Mouse (Mus musculus) heart, adult 11 months (tissue): ENCODE data around the gene Gm2a.

Experiments
- DNase-seq: peaks from one replicate; pipeline ENCODE4 v3.0.0; 2022

Gene Gm2a

DNA sequence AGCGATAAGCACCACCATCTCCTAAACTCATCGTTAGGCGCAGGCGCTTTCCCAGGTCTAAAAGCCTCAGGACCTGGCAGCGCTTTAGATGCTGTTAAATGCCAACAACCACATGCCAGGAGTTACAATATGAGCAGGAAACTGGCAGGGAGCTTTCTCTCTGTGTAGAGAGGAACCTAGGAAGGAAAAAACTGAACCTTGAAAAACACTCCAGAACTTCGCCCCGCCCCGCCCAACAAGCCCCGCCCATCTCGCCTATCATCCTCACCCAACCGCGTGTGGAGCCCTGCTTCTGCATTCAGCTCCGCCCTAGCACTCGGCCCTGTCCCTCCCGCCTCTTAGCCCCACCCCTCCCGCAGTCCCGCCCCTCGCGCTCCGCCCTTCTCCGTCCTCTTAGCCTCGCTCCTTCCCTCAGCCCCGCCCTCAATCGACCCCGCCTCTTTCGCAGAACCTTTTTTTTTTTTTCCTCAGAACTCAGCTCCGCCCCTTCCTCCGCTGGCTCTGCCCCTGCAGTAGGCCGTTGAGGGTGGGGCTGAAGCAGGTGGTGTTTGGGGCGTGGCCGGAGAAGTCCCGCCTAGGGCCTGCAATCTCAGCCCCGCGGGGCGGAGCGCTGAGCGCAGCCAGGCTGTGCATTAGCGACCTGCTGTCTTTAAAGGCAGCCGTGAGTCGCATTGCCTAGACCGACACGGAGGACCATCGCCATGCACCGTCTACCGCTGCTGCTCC is at the start of gene Gm2a:
TSS of gene Gm2a (plus strand) at position 653 of the 726 bp plus-strand sequence.
- peak; percentile 100 for DNase-seq

GRCm38 (mm10) chr11:55050837-55051510 is 46.9 kb upstream of the Gm2a start:
- peak; percentile 93 for DNase-seq

DNA sequence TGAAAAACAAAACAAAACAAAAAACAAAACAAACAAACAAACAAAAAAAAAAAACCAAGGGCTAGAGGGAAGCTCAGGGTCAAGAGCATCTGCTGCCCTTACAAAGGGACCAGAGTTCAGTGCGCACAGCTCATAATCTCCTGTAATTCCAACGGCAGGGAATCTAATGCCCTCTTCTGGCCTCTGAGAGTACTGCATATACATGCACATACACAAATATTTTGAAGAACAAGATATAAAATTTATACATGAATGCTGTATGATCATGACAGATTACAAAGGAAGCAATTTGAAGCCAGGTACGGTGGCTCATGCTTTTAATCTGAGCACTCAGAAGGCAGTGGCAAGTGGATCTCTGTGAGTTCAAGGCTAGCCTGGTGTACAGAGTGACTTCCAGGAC is 40.4 kb upstream of the Gm2a start:
- no peak for DNase-seq

DNA sequence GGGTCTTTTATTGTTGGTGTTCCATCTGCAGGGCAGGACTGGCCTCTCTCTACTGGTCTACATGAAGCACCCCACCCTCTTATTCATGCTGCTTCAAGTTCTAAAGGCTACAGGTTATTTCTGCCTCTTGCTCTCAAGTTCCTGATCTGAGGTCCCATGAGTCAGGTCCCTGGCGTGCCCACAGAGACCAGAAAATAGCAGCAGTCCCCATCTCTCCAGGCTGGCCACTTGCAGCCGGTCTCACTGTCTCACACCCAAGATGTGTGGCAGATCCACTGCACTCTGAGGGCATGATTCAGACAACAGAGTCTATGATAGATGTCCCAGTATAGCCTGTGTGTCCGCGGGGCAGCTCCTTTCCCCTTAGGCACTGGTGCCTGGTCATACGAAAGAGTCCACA is 37.1 kb upstream of the Gm2a start:
- no peak for DNase-seq

DNA sequence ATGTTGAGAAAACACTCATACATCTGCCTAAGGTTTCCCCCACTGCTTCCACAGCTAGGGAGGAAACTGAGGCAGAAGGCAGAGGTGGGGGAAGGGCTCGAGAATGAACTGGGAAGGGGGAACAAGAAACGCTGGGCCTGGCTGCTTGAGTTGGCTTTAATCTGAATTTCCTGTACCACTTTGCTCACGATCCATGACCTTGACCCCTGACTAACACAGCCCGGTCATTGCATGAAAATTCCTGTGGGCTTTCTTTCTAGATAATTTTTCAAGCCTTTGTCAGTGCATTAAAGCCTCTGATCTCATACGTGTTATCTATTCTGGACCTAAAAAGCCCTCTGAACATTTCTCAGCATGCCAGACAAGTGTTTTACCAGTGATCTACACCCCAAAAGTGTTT is 35.1 kb upstream of the Gm2a start:
- DNase-seq = no peak

GRCm38 (mm10) chr11:55066921-55067320 is 31.0 kb upstream of the Gm2a start:
- DNase-seq = no peak

GRCm38 (mm10) chr11:55069023-55069422 is 28.9 kb upstream of the Gm2a start:
- no peak for DNase-seq

GRCm38 (mm10) chr11:55071344-55071743 is 26.6 kb upstream of the Gm2a start:
- DNase-seq = no peak

DNA sequence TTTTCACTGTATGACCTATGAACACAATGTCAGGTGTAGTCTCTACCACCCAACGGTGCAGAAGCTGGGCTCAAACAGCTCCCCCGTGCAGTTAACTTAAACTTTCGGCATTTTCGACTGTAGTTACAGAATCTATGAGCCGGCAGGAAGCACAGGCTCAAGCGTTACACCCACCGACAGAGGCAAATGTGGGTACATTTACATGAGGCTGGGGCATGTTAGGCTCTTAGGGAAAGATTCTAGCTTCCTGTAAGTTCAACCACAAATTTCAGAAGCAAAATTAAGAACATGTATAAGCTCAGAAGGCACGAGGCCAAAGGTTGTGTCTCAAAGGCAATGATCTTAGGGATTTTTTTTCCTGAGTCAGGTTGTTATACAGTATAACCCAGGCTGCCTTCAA is 25.4 kb upstream of the Gm2a start:
- DNase-seq = no peak

DNA sequence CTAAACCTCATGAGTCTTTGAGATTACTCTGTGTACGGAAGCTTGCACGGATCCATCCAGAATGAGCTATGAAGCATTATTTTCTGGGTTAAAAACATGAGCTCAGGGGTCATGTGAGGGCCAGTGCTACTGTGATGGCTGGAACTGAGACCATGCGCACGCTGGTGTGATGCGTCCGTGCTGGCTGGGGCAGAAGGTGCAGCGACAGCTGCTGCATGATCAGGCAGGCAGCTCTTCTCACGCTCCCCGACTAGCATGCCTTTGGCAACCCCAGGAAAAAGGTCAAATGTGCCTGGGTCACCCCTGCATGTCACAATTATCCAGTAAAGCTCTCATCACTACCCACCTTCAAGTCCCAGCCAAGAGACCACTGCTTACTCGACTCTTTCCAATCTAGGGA is 24.7 kb upstream of the Gm2a start:
- peak; percentile 89 for DNase-seq

- DNase-seq = peak; percentile 95
These were observed 22.3 kb upstream of the Gm2a start for GRCm38 (mm10) chr11:55075602-55076001.

- peak; percentile 82 for DNase-seq
These were observed 21.7 kb upstream of the Gm2a start for GRCm38 (mm10) chr11:55076234-55076633.

- peak; percentile 98 for DNase-seq
These were observed 20.3 kb upstream of the Gm2a start, which contains the start of gene Ccdc69 for GRCm38 (mm10) chr11:55077331-55078231. Ccdc69 (minus strand) TSS chr11:55078131.

DNA sequence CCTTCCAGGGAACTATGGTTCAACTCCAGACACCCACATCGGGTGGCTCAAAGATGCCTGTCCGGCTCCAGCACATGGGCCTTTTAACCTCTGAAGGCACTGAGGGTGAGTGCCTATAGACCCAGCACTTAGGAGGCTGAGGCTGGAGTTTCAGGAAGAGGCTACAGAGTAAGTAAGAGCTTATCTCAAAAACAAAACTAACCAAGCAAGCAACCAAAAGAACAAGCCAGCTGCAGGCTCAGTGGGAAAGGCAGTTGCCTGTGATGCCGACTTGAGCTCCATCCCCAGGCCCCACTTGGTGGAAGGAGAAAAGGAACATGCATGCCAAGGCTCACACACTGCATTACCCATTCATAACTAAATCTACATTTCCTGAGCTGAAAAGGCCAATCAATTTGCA is 19.4 kb upstream of the Gm2a start:
- DNase-seq = no peak

GRCm38 (mm10) chr11:55079180-55079579 is 18.7 kb upstream of the Gm2a start:
- peak; percentile 87 for DNase-seq

DNA sequence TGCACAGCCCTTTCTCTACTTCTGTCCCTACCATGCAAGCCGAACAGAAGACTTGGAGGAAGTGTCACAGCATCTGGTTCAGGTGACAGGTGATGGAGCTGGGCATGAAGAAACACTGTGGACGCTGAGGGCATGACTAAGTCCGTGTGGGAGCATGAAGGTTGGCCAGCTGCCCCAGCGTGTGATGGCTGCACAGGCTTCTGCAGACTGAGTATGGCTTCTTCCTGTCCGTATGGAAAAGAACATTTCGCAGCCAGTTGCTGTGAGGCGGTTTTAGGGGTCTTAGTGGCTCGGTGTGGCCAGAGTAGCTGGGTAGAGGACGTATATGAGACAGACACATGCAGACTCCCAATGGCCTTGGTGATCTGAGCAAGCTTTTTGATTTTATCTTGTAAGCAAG is 16.7 kb upstream of the Gm2a start:
- DNase-seq = no peak

GRCm38 (mm10) chr11:55084629-55085028 is 13.3 kb upstream of the Gm2a start:
- peak; percentile 93 for DNase-seq

DNA sequence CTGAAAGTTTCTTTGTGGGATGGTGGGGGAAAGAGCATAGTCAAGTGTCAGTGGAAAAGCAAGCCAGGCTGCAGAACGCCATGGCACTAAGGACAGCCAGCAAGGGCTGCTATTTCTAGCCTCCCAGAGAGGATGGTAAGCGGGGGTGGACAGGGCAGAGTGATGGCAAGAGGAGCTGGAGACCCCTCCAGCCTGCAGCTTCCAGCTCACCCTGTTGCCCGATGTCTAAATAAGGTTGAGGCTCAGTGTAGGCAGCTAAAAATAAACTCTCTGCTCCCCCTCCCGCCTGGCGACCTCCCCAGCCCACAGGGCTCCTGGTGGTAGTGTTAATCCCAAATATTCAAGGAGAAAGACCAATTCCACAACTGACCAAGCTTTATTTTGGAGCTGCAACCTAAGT is 12.5 kb upstream of the Gm2a start:
- peak; percentile 94 for DNase-seq

GRCm38 (mm10) chr11:55087006-55087405 is 10.9 kb upstream of the Gm2a start:
- DNase-seq = no peak

GRCm38 (mm10) chr11:55089892-55090291 is 8.0 kb upstream of the Gm2a start:
- no peak for DNase-seq

DNA sequence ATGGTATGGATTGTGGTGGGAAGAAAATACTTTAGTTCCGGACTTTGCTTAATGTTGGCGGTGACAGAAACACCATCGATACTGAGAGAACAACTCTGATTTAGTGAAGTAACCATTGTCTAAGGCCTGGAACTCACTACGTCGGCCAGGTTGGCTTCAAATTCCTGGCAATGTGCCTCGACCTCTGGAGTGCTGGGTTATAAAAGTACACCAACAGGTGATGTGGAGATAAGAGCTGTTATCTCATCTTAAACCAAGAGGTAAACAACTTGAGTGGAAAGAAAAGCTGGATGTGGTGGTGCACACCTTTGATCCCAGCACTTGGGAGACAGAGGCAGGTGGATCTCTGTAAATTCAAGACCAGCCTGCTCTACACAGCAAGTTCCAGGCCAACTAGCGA is 4.8 kb upstream of the Gm2a start:
- no peak for DNase-seq

DNA sequence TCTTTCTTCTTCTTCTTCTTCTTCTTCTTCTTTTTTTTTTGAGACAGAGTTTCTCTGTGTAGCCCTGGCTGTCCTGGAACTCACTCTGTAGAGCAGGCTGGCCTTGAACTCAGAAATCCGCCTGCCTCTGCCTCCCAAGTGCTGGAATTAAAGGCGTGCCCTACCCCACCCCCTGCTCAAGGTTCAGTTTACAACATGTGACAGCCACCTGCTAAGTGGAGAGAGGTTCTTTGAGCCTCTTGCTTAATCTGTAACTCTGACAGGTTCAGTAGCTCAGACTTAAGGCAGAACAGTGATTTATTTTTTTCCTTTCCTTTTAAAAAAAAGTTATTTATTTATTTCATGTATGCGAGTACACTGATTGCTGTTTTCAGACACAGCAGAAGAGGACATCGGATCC is 1.6 kb upstream of the Gm2a start:
- peak; percentile 88 for DNase-seq

GRCm38 (mm10) chr11:55096731-55097462 is 1.0 kb upstream of the Gm2a start:
- DNase-seq = no peak
